Mouse (Mus musculus) CH12.LX (cell line): ENCODE data around the gene Msh5. TPM values are rescaled to one million over a fixed set of nuclear protein-coding genes. Genes with fewer than 3 reads are reported as not detected.

Source experiments
- DNase-seq: peaks from one replicate; pipeline ENCODE4 v3.0.0-alpha.2; 2013; ENCODE audit errors: extremely low read depth
- H3K27ac ChIP-seq: 2 replicates; pipeline ENCODE4 v1.5.1; 2012; ENCODE audit warnings: low read depth, mild to moderate bottlenecking, control low read depth, moderate library complexity; ENCODE audit not compliant: insufficient read depth
- H3K27me3 ChIP-seq: replicated peaks from 2 replicates; pipeline ENCODE3; 2012; ENCODE audit warnings: inconsistent platforms
- H3K36me3 ChIP-seq, 2 experiments: replicated peaks in 1 of 2; 2 replicates each; pipeline versions ENCODE3 to v1.6.1; 2012; ENCODE audit warnings: inconsistent platforms in 1 of 2, low read length in 1 of 2, mild to moderate bottlenecking in 1 of 2, mixed read lengths in 1 of 2, moderate library complexity in 1 of 2; ENCODE audit not compliant: control insufficient read depth in 1 of 2, insufficient read depth in 1 of 2
- H3K4me1 ChIP-seq, 2 experiments: 2 replicates each; pipeline ENCODE4 v1.6.1; 2012; ENCODE audit warnings: inconsistent platforms in 1 of 2, moderate library complexity in 1 of 2; ENCODE audit not compliant: insufficient read depth in 2 of 2, control insufficient read depth in 1 of 2
- H3K4me2 ChIP-seq: 2 replicates; pipeline ENCODE4 v1.6.1; 2012; ENCODE audit warnings: low read depth, mild to moderate bottlenecking, control low read depth; ENCODE audit not compliant: poor library complexity, insufficient read depth, severe bottlenecking
- H3K4me3 ChIP-seq, 3 experiments: fragments of 150-350 bp in 1 of 3; sonication (generic) in 1 of 3; replicated peaks in 1 of 3; 2 replicates each; pipeline versions ENCODE3 to v1.5.1; 2011 to 2012; ENCODE audit warnings: low read depth in 2 of 3, low read length in 2 of 3, mild to moderate bottlenecking in 2 of 3, moderate library complexity in 2 of 3, control low read depth in 1 of 3, improper control_type of control experiment in 1 of 3, inconsistent platforms in 1 of 3, mixed read lengths in 1 of 3; ENCODE audit not compliant: poor library complexity in 1 of 3
- H3K79me2 ChIP-seq: replicated peaks from 2 replicates; pipeline ENCODE4 v1.6.1; 2012; ENCODE audit warnings: mild to moderate bottlenecking, moderate library complexity; ENCODE audit not compliant: control insufficient read depth, poor library complexity, insufficient read depth, severe bottlenecking; ENCODE audit errors: extremely low read depth
- H3K9ac ChIP-seq: 2 replicates; pipeline ENCODE4 v1.6.1; 2012; ENCODE audit warnings: low read depth, mild to moderate bottlenecking, control low read depth, moderate library complexity; ENCODE audit not compliant: insufficient read depth
- H3K9me3 ChIP-seq: replicated peaks from 2 replicates; pipeline ENCODE3; 2012; ENCODE audit warnings: low read length, inconsistent platforms, mixed read lengths
- CHD1 ChIP-seq: IDR thresholded peaks from 2 replicates; pipeline ENCODE4 v1.6.1; 2012; ENCODE audit warnings: low read depth, low read length, improper control_type of control experiment, inconsistent platforms
- ELF1 ChIP-seq: IDR thresholded peaks from 2 replicates; pipeline ENCODE4 v1.6.1; 2014; ENCODE audit warnings: low read depth, mild to moderate bottlenecking, inconsistent platforms, low read length, improper control_type of control experiment
- EP300 ChIP-seq: IDR thresholded peaks from 2 replicates; pipeline ENCODE4 v1.6.1; 2011; ENCODE audit warnings: low read length, improper control_type of control experiment
- ETS1 ChIP-seq: conservative IDR thresholded peaks from 2 replicates; pipeline ENCODE4 v1.6.1; 2012; ENCODE audit warnings: low read depth, mild to moderate bottlenecking, inconsistent platforms, low read length, improper control_type of control experiment, moderate library complexity
- MXI1 ChIP-seq: IDR thresholded peaks from 2 replicates; pipeline ENCODE4 v1.6.1; 2011; ENCODE audit warnings: mild to moderate bottlenecking, low read depth, low read length, improper control_type of control experiment
- POLR2AphosphoS2 ChIP-seq: IDR thresholded peaks from 2 replicates; pipeline ENCODE4 v1.6.1; 2011; ENCODE audit warnings: low read depth, low read length, improper control_type of control experiment
- RAD21 ChIP-seq: IDR thresholded peaks from 2 replicates; pipeline ENCODE4 v1.6.1; 2011; ENCODE audit warnings: low read depth, mild to moderate bottlenecking, low read length, improper control_type of control experiment, moderate library complexity
- SMC3 ChIP-seq: IDR thresholded peaks from 2 replicates; pipeline ENCODE4 v1.6.1; 2011; ENCODE audit warnings: low read depth, low read length, improper control_type of control experiment
- TCF12 ChIP-seq: IDR thresholded peaks from 2 replicates; pipeline ENCODE4 v1.6.1; 2014; ENCODE audit warnings: low read depth, mild to moderate bottlenecking, inconsistent platforms, low read length, improper control_type of control experiment
- USF2 ChIP-seq: conservative IDR thresholded peaks from 2 replicates; pipeline ENCODE4 v1.6.1; 2011; ENCODE audit warnings: low read depth, low read length, improper control_type of control experiment
- ZC3H11A ChIP-seq: IDR thresholded peaks from 2 replicates; pipeline ENCODE4 v1.6.1; 2012; ENCODE audit warnings: low read depth, mild to moderate bottlenecking, inconsistent platforms, low read length, improper control_type of control experiment
- dilution Hi-C: fragments of 300-500 bp; cut with MboI; formaldehyde crosslinking; loops from 2 replicates; pipeline ENCODE4 v1.14.3; 2020; ENCODE audit warnings: low sequenced_read_pairs; ENCODE audit not compliant: extremely low pct_unique_long_range_greater_than_20kb, extremely low pct_ligation_motif_present
- in situ Hi-C: fragments of 300-500 bp; cut with MboI; formaldehyde crosslinking; loops from 3 replicates; pipeline ENCODE4 v1.14.3; 2019; ENCODE audit warnings: low sequenced_read_pairs, low pct_ligation_motif_present, low pct_unique_long_range_greater_than_20kb, mixed read lengths
- polyA plus RNA-seq: library from polyadenylated mRNA; unstranded; fragments of >175 nt; gene quantifications from 2 replicates; pipeline ENCODE4 v1.2.1, GENCODE M21; 2012; ENCODE audit warnings: low read depth; ENCODE audit not compliant: insufficient read length
- total RNA-seq, 2 experiments: library from RNA; depleted of rRNA; stranded (reverse); fragments of 300-350 nt in 1 of 2; fragments of >200 nt in 1 of 2; gene quantifications; 2 replicates each; pipeline ENCODE4 v1.2.3; 2012 to 2014

Gene Msh5
- total and polyA plus RNA-seq, 3 experiments, result 6.1 to 13.1 (median 10.6) TPM

DNA sequence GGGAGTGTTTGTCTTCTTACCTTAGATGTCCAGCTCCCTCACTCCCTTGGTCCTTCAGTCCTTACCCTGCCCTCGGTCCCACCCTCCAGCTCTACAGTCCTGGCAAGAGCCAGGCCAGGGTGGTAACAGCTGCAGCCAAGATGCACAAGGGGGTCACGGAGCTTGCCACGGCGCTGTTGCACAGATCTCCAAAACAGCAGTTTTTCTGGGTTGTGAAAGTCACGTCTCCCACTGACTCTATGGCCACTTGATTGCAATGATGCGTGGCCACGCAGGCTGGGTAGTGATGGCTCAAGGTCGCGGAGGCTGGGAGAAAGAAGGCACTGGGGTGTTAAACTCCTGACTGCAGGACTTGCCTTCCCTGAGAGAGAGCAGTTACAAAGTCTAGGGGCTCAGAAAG is 24.9 kb upstream of the Msh5 start:
- H3K27me3 ChIP-seq, result no peaks in the 10 kb centered on the region
- in situ Hi-C loops, result no loop called here
- no peak overlapping the region for H3K27ac ChIP-seq
- H3K4me2 ChIP-seq, result no peak overlapping the region
- H3K9ac ChIP-seq, result no peak overlapping the region
- no peaks in the 10 kb centered on the region for H3K9me3 ChIP-seq
- H3K4me1 ChIP-seq, result 0 out of 4 replicates have a peak, but pooled peaks cover 2 to 4% of the 10 kb centered on the region in 2 experiments
- no peaks in the 10 kb centered on the region for H3K36me3 ChIP-seq
- H3K4me3 ChIP-seq, result no peak overlapping the region
- dilution Hi-C loops, result no loop called here
- no peak for DNase-seq
- TF ChIP-seq USF2, result no peak
- TF ChIP-seq ZC3H11A, result no peak
- no peak for TF ChIP-seq TCF12
- TF ChIP-seq SMC3, result no peak
- no peak for TF ChIP-seq EP300
- no peak for TF ChIP-seq RAD21
- no peaks in the 10 kb centered on the region for H3K79me2 ChIP-seq

DNA sequence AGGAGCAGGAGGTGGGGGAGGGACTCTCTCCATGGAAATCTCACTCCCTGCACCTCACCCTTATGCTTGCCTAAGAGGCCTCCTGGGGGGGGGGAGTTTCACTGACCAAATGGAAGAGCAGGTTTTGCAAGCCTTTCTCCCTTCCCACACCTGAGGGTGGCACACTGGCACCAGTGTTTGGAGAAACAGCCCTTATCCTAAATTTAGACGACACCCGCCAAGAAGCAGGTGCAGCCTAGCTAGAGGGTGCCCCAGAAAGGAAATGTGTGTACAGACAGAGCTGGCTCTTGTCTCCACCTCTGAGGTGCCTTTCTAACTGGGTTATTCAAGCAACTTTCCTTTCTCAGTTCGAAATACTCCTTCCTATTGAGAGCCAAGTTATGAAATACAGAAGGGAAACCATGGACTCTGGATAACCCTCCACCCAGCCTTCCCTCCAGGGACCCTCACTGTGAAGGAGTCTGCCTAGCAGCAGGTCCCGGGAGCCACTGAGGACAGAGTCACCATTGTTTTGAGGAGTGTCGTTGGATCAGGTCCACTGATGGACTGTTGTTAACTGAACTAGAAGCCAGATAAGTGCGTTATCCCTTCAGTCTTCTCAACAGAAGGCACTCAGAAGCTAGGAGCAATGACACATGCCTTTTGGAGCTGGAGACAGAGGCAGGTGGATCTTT is 24.1 kb upstream of the Msh5 start:
- H3K4me3 ChIP-seq, result no peak overlapping the region
- in situ Hi-C loops, result no loop called here

DNA sequence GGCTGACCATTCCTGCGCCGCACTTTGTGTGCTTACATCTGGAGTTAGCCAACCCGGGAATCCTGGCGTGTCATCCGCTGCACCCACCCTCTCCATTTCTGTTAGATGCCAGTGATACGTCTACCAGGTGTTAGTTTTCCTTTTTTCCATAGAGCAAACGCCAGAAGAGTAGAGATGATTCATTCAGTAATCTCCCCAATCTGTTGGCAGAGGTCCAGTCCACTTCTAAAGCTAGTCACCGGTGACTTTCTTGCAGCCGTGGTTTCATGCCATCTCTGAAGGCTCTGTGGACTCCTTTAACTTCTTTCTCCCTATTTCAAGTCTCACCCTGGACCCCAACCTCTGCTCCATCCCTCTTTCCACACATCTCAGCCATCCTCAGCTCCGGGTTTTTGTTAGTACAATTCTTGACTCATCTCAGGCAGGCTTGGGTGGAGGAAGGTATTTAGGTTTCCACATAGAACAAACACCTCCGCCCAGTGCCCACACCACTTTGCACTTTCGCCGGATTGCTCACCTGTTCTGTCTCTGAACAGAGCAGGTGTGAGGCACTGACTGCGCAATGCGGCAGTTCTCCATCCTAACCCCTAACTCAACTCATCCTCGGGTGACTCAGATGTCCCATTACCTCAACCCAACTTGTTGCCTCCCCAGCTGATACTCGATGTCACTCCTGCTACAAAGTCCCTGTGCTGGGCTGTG is 21.8 kb upstream of the Msh5 start:
- H3K9ac ChIP-seq, result no peak overlapping the region
- TF ChIP-seq MXI1, result no peak
- TF ChIP-seq POLR2AphosphoS2, result no peak
- TF ChIP-seq, all 38 proteins: peak for 0
- DNase-seq, result no peak
- Histone ChIP-seq H3K27ac (no peak overlapping the region), H3K9me3 (no peaks in the 10 kb centered on the region), H3K4me1 (0 out of 4 replicates have a peak, but pooled peaks cover 2 to 4% of the 10 kb centered on the region in 2 experiments), H3K27me3 (no peaks in the 10 kb centered on the region), H3K4me3 (no peak overlapping the region), H3K36me3 (peaks cover 0 to 12% of the 10 kb centered on the region in 2 experiments), H3K4me2 (no peak overlapping the region), H3K79me2 (no peaks in the 10 kb centered on the region)
- dilution Hi-C loops (no loop called here), in situ Hi-C loops (loop anchor here (5.0 kb wide), 1 partner anchor 46 kb away; no protein-coding TSS in a partner anchor)

More for the DNA sequence above, 24.1 kb upstream of the Msh5 start:
- Histone ChIP-seq H3K36me3 (no peaks in the 10 kb centered on the region), H3K9ac (no peak overlapping the region), H3K4me2 (no peak overlapping the region), H3K27ac (no peak overlapping the region), H3K79me2 (no peaks in the 10 kb centered on the region), H3K9me3 (no peaks in the 10 kb centered on the region), H3K27me3 (no peaks in the 10 kb centered on the region), H3K4me1 (0 out of 4 replicates have a peak, but pooled peaks cover 2 to 4% of the 10 kb centered on the region in 2 experiments)
- no peak for TF ChIP-seq ETS1
- TF ChIP-seq CHD1, result no peak
- no peak for TF ChIP-seq USF2
- no peak for TF ChIP-seq ELF1
- dilution Hi-C loops, result no loop called here
- no peak for DNase-seq
